Mouse (Mus musculus) fat pad, adult 2 months (tissue): Measurements from ENCODE around the gene Brox.
"Not testable (repeated sequence)": the region's sequence is repeated elsewhere in the genome, so short reads cannot be mapped to it uniquely, and the experiment has no call there.

Source experiments
- DNase-seq: peaks from one replicate; pipeline ENCODE4 v3.0.0-alpha.2; 2011; ENCODE audit warnings: low read depth, low spot score; ENCODE audit errors: extremely low read depth

Gene Brox

GRCm38 (mm10) chr1:183296877-183297383, at the start of gene Brox:
Gene Brox (minus strand): TSS chr1:183297269.
- peak; percentile 19 for DNase-seq

GRCm38 (mm10) chr1:183345817-183346195, 48.7 kb upstream of the Brox start:
- DNase-seq = no peak

GRCm38 (mm10) chr1:183344886-183345816, 48.1 kb upstream of the Brox start:
- peak; percentile 19 for DNase-seq

GRCm38 (mm10) chr1:183342902-183343301, 45.8 kb upstream of the Brox start:
- not testable (repeated sequence) for DNase-seq

GRCm38 (mm10) chr1:183327171-183327570, 30.1 kb upstream of the Brox start:
- DNase-seq = no peak

GRCm38 (mm10) chr1:183324433-183324832, 27.4 kb upstream of the Brox start:
- DNase-seq = no peak

GRCm38 (mm10) chr1:183323923-183324322, 26.9 kb upstream of the Brox start:
- no peak for DNase-seq

- not testable (repeated sequence) for DNase-seq
Observed at GRCm38 (mm10) chr1:183322496-183322895, 25.4 kb upstream of the Brox start.

GRCm38 (mm10) chr1:183320708-183321107, 23.6 kb upstream of the Brox start:
- DNase-seq = no peak

GRCm38 (mm10) chr1:183315783-183316182, 18.7 kb upstream of the Brox start:
- no peak for DNase-seq

- DNase-seq = no peak
Observed at GRCm38 (mm10) chr1:183312076-183312475, 15.0 kb upstream of the Brox start.

- not testable (repeated sequence) for DNase-seq
Observed at GRCm38 (mm10) chr1:183309601-183310000, 12.5 kb upstream of the Brox start.

- no peak for DNase-seq
Observed at GRCm38 (mm10) chr1:183308476-183308875, 11.4 kb upstream of the Brox start.

- DNase-seq = no peak
Observed at GRCm38 (mm10) chr1:183307555-183307954, 10.5 kb upstream of the Brox start.

- peak; percentile 100 for DNase-seq
Observed at GRCm38 (mm10) chr1:183299161-183299560, 2.1 kb upstream of the Brox start.

GRCm38 (mm10) chr1:183297886-183298489, 919 bp upstream of the Brox start:
- no peak for DNase-seq

GRCm38 (mm10) chr1:183297473-183297885, 410 bp upstream of the Brox start:
- DNase-seq = no peak

- DNase-seq = no peak
Observed at GRCm38 (mm10) chr1:183296465-183296864, 604 bp downstream of the Brox start, which contains the start of gene Aida. Gene Aida (plus strand): TSS chr1:183296590.

GRCm38 (mm10) chr1:183289576-183289975, 7.5 kb downstream of the Brox start:
- DNase-seq = no peak

GRCm38 (mm10) chr1:183288351-183288750, 8.7 kb downstream of the Brox start:
- no peak for DNase-seq

- DNase-seq = no peak
Observed at GRCm38 (mm10) chr1:183275763-183276162, 21.3 kb downstream of the Brox start.

GRCm38 (mm10) chr1:183274385-183274784, 22.7 kb downstream of the Brox start:
- no peak for DNase-seq
